Comparison of ENCODE assay signal across 16 mouse cellular contexts in genomic region chr3:153305153-153305552, GRCm38 (mm10).
"Had no signal": no experiment of that assay in that cellular context is flagged by ENCODE, and none has a peak within 500 bp of the region (broad histone marks: within the 10 kb centered on the region; RNA-seq: fewer than 3 reads in every experiment).

No protein-coding gene starts in this region.

- H3K9me3 ChIP-seq: lung, embryonic 15.5 days; neural tube, embryonic 12.5 days; stomach, embryonic 15.5 days had no signal

- H3K27ac ChIP-seq: liver, embryonic 14.5 days; lung, embryonic 15.5 days; macrophage; neural tube, embryonic 12.5 days; stomach, embryonic 15.5 days; stomach, postnatal 0 days had no signal

- H3K4me3 ChIP-seq: lung, embryonic 15.5 days; megakaryocyte, embryonic 14.5 days; neural tube, embryonic 12.5 days; stomach, embryonic 15.5 days had no signal

- H3K27me3 ChIP-seq: lung, embryonic 15.5 days; megakaryocyte, embryonic 14.5 days; neural tube, embryonic 12.5 days; stomach, embryonic 15.5 days had no signal

- ATAC-seq: lung, postnatal 0 days had no signal

- H3K36me3 ChIP-seq: lung, embryonic 15.5 days; neural tube, embryonic 12.5 days; stomach, embryonic 15.5 days had no signal

- H3K4me2 ChIP-seq: lung, embryonic 15.5 days; midbrain, embryonic 11.5 days; neural tube, embryonic 12.5 days; stomach, embryonic 15.5 days had no signal

- H3K9ac ChIP-seq: liver, embryonic 14.5 days; lung, embryonic 15.5 days; neural tube, embryonic 12.5 days; stomach, embryonic 15.5 days had no signal

- H3K4me1 ChIP-seq: lung, embryonic 15.5 days; neural tube, embryonic 12.5 days; stomach, embryonic 15.5 days had no signal

- DNase-seq: lung, adult 2 months; lung, postnatal 14 days; lung, postnatal 36 days; right cerebral cortex, postnatal 14 days; thymus, adult 2 months; thymus, postnatal 25 days; thymus, postnatal 4 days had no signal
